Mouse (Mus musculus) limb, embryonic 15.5 days (tissue): Measurements from ENCODE around the gene Gemin4. TPM values are rescaled to one million over a fixed set of nuclear protein-coding genes. Genes with fewer than 3 reads are reported as not detected.
"Not testable (repeated sequence)": the region's sequence is repeated elsewhere in the genome, so short reads cannot be mapped to it uniquely, and the experiment has no call there.

Experiments
- ATAC-seq: fragments of 200-750 bp; cut with Nextera tagmentation; 2 replicates; pipeline ENCODE4 v1.8.0; 2017; ENCODE audit warnings: low read depth, moderate TSS enrichment; ENCODE audit not compliant: insufficient number of reproducible peaks, low FRiP score, low TSS enrichment
- H3K27ac ChIP-seq: fragments of 300-500 bp; sonication (generic); 2 replicates; pipeline ENCODE4 v1.5.1; 2015; ENCODE audit warnings: moderate library complexity, mild to moderate bottlenecking, inconsistent platforms
- H3K27me3 ChIP-seq: fragments of 300-500 bp; sonication (generic); 2 replicates; pipeline ENCODE4 v1.6.1; 2015; ENCODE audit warnings: inconsistent platforms
- H3K36me3 ChIP-seq: fragments of 300-500 bp; sonication (generic); 2 replicates; pipeline ENCODE4 v1.6.1; 2015; ENCODE audit warnings: inconsistent platforms
- H3K4me1 ChIP-seq: fragments of 300-500 bp; sonication (generic); 2 replicates; pipeline ENCODE4 v1.6.1; 2015; ENCODE audit warnings: inconsistent platforms
- H3K4me2 ChIP-seq: fragments of 300-500 bp; sonication (generic); 2 replicates; pipeline ENCODE4 v1.6.1; 2015; ENCODE audit warnings: mild to moderate bottlenecking, inconsistent platforms
- H3K4me3 ChIP-seq: fragments of 300-500 bp; sonication (generic); 2 replicates; pipeline ENCODE4 v1.5.1; 2015; ENCODE audit warnings: mild to moderate bottlenecking, inconsistent platforms
- H3K9ac ChIP-seq: fragments of 300-500 bp; sonication (generic); 2 replicates; pipeline ENCODE4 v1.6.1; 2015; ENCODE audit warnings: inconsistent platforms
- H3K9me3 ChIP-seq: fragments of 300-500 bp; sonication (generic); 2 replicates; pipeline ENCODE4 v1.6.1; 2016; ENCODE audit warnings: inconsistent platforms
- WGBS: fragments of 180-500 bp; shearing (Covaris S2); methylation state at CpG from one replicate; pipeline ENCODE4 v1.1.7; 2015; 5-methylcytosine and 5-hydroxymethylcytosine counted together
- polyA plus RNA-seq: library from polyadenylated mRNA; unstranded; fragments of >200 nt; fragmentation: Nextera tagmentation; extraction: Ambion mirVana; gene quantifications from 2 replicates; pipeline ENCODE4 v1.2.1, GENCODE M21; 2015

The Gemin4 gene
- polyA plus RNA-seq, 1 experiment from 2014 or later: 24.0 TPM

- Histone ChIP-seq H3K4me1 (peaks cover 20% of the 10 kb centered on the region), H3K4me3 (no peak overlapping the region), H3K9me3 (no peaks in the 10 kb centered on the region), H3K27me3 (no peaks in the 10 kb centered on the region), H3K4me2 (no peak overlapping the region), H3K27ac (no peak overlapping the region), H3K36me3 (peaks cover 43% of the 10 kb centered on the region), H3K9ac (no peak overlapping the region)
- 88% methylated on average over 5 of the region's 5 CpGs for WGBS
- ATAC-seq: no peak
Observed at GRCm38 (mm10) chr11:76213841-76214240, 3.6 kb downstream of the Gemin4 start.

- H3K27ac ChIP-seq, H3K4me2 ChIP-seq, ATAC-seq, H3K27me3 ChIP-seq, H3K9me3 ChIP-seq, H3K9ac ChIP-seq, H3K4me3 ChIP-seq: not testable (repeated sequence)
- WGBS: 96% methylated on average over 6 of the region's 6 CpGs
- Histone ChIP-seq H3K36me3 (peaks cover 63% of the 10 kb centered on the region), H3K4me1 (peaks cover 15% of the 10 kb centered on the region)
Observed at GRCm38 (mm10) chr11:76211595-76211994, 5.9 kb downstream of the Gemin4 start.

GRCm38 (mm10) chr11:76210228-76210985, 7.1 kb downstream of the Gemin4 start:
- H3K36me3 ChIP-seq: peaks cover 74% of the 10 kb centered on the region
- 74% methylated on average over 13 of the region's 13 CpGs for WGBS
- peak overlapping the region; percentile 22; the same call in 1 of the 2 replicates for H3K27ac ChIP-seq

GRCm38 (mm10) chr11:76206793-76207192, 10.7 kb downstream of the Gemin4 start:
- no peak for ATAC-seq
- H3K4me2 ChIP-seq: no peak overlapping the region
- no peaks in the 10 kb centered on the region for H3K27me3 ChIP-seq
- no peaks in the 10 kb centered on the region for H3K9me3 ChIP-seq
- H3K27ac ChIP-seq: no peak overlapping the region
- H3K9ac ChIP-seq: no peak overlapping the region
- H3K36me3 ChIP-seq: peaks cover 56% of the 10 kb centered on the region
- WGBS: 91% methylated on average over 5 of the region's 5 CpGs
- no peak overlapping the region for H3K4me3 ChIP-seq
- peaks cover 13% of the 10 kb centered on the region for H3K4me1 ChIP-seq

More at GRCm38 (mm10) chr11:76210228-76210985, 7.1 kb downstream of the Gemin4 start:
- ATAC-seq: no peak
- no peaks in the 10 kb centered on the region for H3K27me3 ChIP-seq
- no peak overlapping the region for H3K4me2 ChIP-seq
- H3K4me3 ChIP-seq: no peak overlapping the region
- H3K9ac ChIP-seq: no peak overlapping the region
- H3K4me1 ChIP-seq: peaks cover 4% of the 10 kb centered on the region; the same call in 1 of the 2 replicates
- H3K9me3 ChIP-seq: no peaks in the 10 kb centered on the region

GRCm38 (mm10) chr11:76201761-76202674, 15.4 kb downstream of the Gemin4 start:
- Histone ChIP-seq H3K4me3 (peak overlapping the region; percentile 88), H3K27ac (peak overlapping the region; percentile 89), H3K4me2 (peak overlapping the region; percentile 88), H3K9ac (peak overlapping the region; percentile 81), H3K36me3 (peaks cover 23% of the 10 kb centered on the region), H3K4me1 (peaks cover 16% of the 10 kb centered on the region), H3K27me3 (no peaks in the 10 kb centered on the region), H3K9me3 (no peaks in the 10 kb centered on the region)
- peak; percentile 97 for ATAC-seq
- under 1% methylated on average over 84 of the region's 90 CpGs for WGBS

- Histone ChIP-seq H3K27ac (no peak overlapping the region), H3K4me3 (no peak overlapping the region), H3K4me2 (no peak overlapping the region), H3K27me3 (no peaks in the 10 kb centered on the region), H3K9ac (no peak overlapping the region), H3K4me1 (peaks cover 7% of the 10 kb centered on the region; the same call in 1 of the 2 replicates), H3K36me3 (no peaks in the 10 kb centered on the region), H3K9me3 (no peaks in the 10 kb centered on the region)
- ATAC-seq: no peak
- WGBS: 52% methylated on average over 8 of the region's 8 CpGs
Observed at GRCm38 (mm10) chr11:76196977-76197469, 20.4 kb downstream of the Gemin4 start.

- H3K9me3 ChIP-seq: no peaks in the 10 kb centered on the region
- ATAC-seq: no peak
- 50% methylated on average over 8 of the region's 8 CpGs for WGBS
- H3K4me1 ChIP-seq: peaks cover 3% of the 10 kb centered on the region; the same call in 1 of the 2 replicates
- no peaks in the 10 kb centered on the region for H3K27me3 ChIP-seq
- H3K9ac ChIP-seq: no peak overlapping the region
- no peak overlapping the region for H3K27ac ChIP-seq
- H3K4me2 ChIP-seq: no peak overlapping the region
- H3K36me3 ChIP-seq: no peaks in the 10 kb centered on the region
- no peak overlapping the region for H3K4me3 ChIP-seq
Observed at GRCm38 (mm10) chr11:76196275-76196976, 21.0 kb downstream of the Gemin4 start.

- H3K27ac ChIP-seq: no peak overlapping the region
- no peaks in the 10 kb centered on the region for H3K36me3 ChIP-seq
- H3K4me2 ChIP-seq: no peak overlapping the region
- 74% methylated on average over 6 of the region's 6 CpGs for WGBS
- no peak overlapping the region for H3K9ac ChIP-seq
- no peaks in the 10 kb centered on the region for H3K9me3 ChIP-seq
- no peak overlapping the region for H3K4me3 ChIP-seq
- H3K27me3 ChIP-seq: no peaks in the 10 kb centered on the region; the same call in 1 of the 2 replicates
- no peak for ATAC-seq
- no peaks in the 10 kb centered on the region for H3K4me1 ChIP-seq
Observed at GRCm38 (mm10) chr11:76186908-76187307, 30.6 kb downstream of the Gemin4 start.

- no peak overlapping the region for H3K27ac ChIP-seq
- H3K4me2 ChIP-seq: no peak overlapping the region
- WGBS: 80% methylated on average over 4 of the region's 4 CpGs
- H3K9me3 ChIP-seq: no peaks in the 10 kb centered on the region
- no peak for ATAC-seq
- H3K9ac ChIP-seq: no peak overlapping the region
- H3K4me3 ChIP-seq: no peak overlapping the region
- H3K27me3 ChIP-seq: no peaks in the 10 kb centered on the region; the same call in 1 of the 2 replicates
- H3K4me1 ChIP-seq: peaks cover 5% of the 10 kb centered on the region
- H3K36me3 ChIP-seq: no peaks in the 10 kb centered on the region
Observed at GRCm38 (mm10) chr11:76183745-76184144, 33.7 kb downstream of the Gemin4 start.

- Histone ChIP-seq H3K9me3 (no peaks in the 10 kb centered on the region), H3K4me2 (peak overlapping the region; percentile 90), H3K4me1 (peaks cover 8% of the 10 kb centered on the region), H3K4me3 (peak overlapping the region; percentile 94), H3K27ac (peak overlapping the region; percentile 71), H3K36me3 (peaks cover 7% of the 10 kb centered on the region; the same call in 1 of the 2 replicates), H3K27me3 (no peaks in the 10 kb centered on the region; the same call in 1 of the 2 replicates), H3K9ac (peak overlapping the region; percentile 63; the same call in 1 of the 2 replicates)
- no peak for ATAC-seq
- WGBS: 15% methylated on average over 7 of the region's 7 CpGs
Observed at GRCm38 (mm10) chr11:76180146-76180540, 37.3 kb downstream of the Gemin4 start.

GRCm38 (mm10) chr11:76179495-76180145, 37.8 kb downstream of the Gemin4 start, which contains the start of the genes Vps53 and Fam57a:
Vps53 (minus strand) TSS chr11:76179647.
Fam57a (plus strand) TSS chr11:76179671.
- no peaks in the 10 kb centered on the region for H3K27me3 ChIP-seq
- H3K4me1 ChIP-seq: peaks cover 8% of the 10 kb centered on the region
- H3K27ac ChIP-seq: peak within 1 kb of the TSS; percentile 71
- H3K9me3 ChIP-seq: no peaks in the 10 kb centered on the region
- WGBS: under 1% methylated on average over 37 of the region's 37 CpGs
- peak within 1 kb of the TSS; percentile 90 for H3K4me2 ChIP-seq
- H3K36me3 ChIP-seq: peaks cover 7% of the 10 kb centered on the region; the same call in 1 of the 2 replicates
- peak; percentile 78; the same call in 1 of the 2 replicates for ATAC-seq
- peak within 1 kb of the TSS; percentile 94 for H3K4me3 ChIP-seq
- H3K9ac ChIP-seq: peak within 1 kb of the TSS; percentile 63
